Mouse (Mus musculus) CH12F3 (cell line): ENCODE data around the gene Abhd15.

Experiments
- in situ Hi-C: fragments of 300-500 bp; cut with MboI; formaldehyde crosslinking; loops from 2 replicates; pipeline ENCODE4 v1.14.3; 2020; ENCODE audit warnings: low sequenced_read_pairs

Gene Abhd15

DNA sequence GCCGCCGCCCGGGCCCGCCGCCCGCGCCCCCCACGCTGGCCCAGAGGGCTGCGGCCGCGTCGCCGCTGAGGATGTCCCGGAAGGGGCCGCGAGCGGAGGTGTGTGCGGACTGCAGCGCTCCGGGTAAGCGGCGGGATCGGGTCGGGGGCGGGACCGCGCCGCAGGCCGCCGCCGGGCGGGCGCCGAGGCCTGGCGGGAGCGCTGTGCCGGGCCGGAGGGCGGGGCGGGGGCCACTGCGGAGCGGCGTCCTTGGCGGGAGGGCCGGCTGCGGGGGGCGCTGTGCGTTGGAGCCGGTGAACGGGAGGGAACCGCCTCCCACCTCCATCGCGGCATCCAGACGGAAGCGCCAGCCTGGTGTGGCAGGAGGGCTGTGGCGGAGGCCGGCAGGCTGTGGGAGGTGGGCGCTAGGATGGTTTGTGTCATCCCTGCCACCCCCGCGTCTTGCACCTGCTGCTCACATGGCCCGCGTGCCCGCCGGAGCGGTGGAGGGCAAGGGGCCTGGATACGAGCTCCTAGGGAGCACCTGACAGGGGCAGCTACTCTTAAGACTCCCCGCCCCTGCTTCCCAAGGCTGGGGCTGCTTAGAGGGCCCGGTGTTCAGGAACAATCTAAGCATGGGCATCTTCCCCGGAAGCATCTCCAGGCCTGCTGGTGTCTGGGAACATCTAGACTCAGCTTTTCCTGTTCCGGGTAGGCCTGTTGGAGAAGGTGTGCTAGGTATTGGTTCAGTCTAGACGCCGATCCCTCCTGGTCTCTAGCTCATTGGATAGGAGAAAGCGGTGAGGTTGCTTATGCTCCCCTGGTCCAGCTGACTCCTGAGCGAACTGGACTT is 21.2 kb upstream of the Abhd15 start, which contains the start of gene Git1:
TSS of gene Git1 (plus strand) at position 51 of the 832 bp plus-strand sequence.
- in situ Hi-C loops = no loop called here

DNA sequence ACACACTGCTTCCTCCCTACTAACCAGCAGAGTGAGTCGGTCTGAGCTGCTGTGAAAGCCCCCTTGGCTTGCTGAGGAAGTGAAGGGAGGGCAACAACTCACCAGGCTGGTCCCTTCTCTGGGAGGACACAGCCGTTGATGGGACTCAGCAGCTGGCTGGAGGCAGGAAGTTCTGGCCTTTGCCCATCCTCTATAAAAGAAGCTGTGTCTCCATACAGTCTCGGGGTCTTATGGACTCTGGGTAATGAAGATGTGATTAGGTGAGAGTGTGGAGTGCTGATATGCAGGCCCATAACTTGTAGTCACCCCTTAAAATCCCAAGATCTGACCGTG is 20.6 kb upstream of the Abhd15 start:
- in situ Hi-C loops = no loop called here

DNA sequence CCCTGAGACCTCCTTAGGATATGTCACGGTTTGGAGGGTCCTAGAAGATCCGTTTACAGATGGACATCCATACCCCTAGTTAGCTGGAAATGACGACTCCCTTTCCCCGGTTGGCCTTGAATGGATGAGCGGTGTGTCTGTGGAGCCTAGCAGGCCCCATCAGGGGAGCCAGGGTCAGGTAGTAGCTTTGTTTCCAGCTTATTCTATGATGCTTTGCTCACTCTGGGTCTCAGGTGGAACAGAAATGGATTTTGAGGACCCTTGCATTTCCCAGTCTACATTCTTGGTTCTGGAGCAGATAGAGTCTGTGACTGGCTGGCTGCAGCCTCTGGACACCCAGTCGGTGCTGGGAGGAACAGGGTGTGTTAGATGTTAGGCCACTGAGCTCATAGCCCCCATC is 20.1 kb upstream of the Abhd15 start:
- in situ Hi-C loops = no loop called here

DNA sequence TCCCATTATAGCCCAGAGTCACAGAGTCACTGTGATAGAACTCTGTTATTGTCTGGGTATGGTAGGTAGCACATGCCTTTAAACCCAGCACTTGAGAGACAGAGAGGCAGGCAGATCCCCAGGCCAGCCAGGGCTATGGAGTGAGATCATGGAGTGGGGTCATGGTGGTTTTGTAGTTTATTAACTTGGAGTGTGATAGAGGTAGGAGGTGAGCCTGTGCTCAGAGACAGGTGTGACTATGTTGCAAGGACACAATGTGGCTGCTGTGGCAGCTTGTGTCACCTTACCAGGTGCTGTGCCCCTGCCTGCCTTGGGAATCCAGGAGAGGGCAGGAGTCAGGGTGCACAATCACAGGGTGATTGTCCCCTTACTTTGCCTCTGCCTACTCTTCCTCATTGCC is 19.4 kb upstream of the Abhd15 start:
- in situ Hi-C loops = no loop called here

GRCm38 (mm10) chr11:77497341-77497756 is 17.6 kb upstream of the Abhd15 start:
- in situ Hi-C loops = no loop called here

DNA sequence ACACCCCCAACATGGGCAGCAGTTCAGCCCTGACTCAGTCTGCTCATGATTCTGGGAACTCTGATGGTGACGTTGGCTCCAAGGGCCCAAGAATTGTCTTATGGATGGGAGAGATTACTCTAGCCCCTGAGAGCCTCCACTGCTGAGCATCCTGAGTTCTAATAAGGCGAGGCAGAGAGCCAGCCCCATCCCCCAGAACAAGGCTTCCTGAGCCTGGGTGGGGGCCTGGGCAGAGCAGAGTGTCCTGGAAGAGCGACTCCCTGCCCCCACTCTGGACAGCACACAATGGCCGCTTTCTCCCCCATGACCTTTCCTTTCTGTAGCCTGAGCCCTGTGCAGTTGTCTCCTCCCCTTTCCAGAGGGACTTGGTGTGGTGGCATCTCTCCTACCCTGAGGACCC is 17.1 kb upstream of the Abhd15 start:
- in situ Hi-C loops = no loop called here

- in situ Hi-C loops = no loop called here
These were observed 16.4 kb upstream of the Abhd15 start for GRCm38 (mm10) chr11:77498261-77499139.

DNA sequence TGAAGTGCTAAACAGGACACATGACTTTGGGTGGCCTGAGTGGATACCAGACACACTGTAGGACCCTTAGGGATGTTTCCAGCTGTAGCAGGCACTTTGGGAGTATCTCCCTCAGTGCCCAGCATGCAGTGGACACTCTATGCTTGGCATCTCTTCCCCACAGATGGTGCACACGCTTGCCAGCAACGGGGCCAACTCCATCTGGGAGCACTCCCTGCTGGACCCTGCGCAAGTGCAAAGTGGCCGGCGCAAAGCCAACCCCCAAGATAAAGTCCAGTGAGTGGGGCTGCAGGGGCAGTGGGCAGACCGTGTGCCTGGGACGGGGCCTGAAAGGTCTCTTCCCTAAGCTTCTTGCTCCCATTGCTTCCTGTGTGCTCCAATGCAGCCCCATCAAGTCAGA is 15.6 kb upstream of the Abhd15 start:
- in situ Hi-C loops = no loop called here

- in situ Hi-C loops = no loop called here
These were observed 14.3 kb upstream of the Abhd15 start for GRCm38 (mm10) chr11:77500361-77501325.

- in situ Hi-C loops = no loop called here
These were observed 13.5 kb upstream of the Abhd15 start for GRCm38 (mm10) chr11:77501392-77501791.

- in situ Hi-C loops = no loop called here
These were observed 12.9 kb upstream of the Abhd15 start for GRCm38 (mm10) chr11:77501971-77502370.

DNA sequence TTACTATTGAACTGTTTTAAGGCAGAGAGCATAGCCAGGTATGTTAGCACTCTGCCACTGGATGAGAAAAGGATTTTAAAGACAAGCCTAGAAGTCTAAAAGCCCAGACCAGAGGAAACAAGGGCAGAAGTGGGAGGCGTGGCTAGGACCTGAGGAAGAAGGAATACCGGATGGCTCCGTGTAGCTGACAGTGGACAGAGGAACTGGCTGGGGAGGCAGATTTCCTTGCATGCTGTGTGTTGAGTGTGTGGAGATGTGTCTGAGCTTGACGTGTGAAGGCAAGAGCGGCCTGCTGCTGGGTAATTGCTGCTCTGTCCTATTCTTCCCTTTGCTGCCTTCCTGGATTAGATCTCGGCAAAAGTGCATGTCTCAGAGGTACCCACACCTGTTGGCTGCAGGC is 12.4 kb upstream of the Abhd15 start:
- in situ Hi-C loops = no loop called here

- in situ Hi-C loops = no loop called here
These were observed 11.4 kb upstream of the Abhd15 start for GRCm38 (mm10) chr11:77503511-77503910.

GRCm38 (mm10) chr11:77504377-77504776 is 10.5 kb upstream of the Abhd15 start:
- in situ Hi-C loops = no loop called here

DNA sequence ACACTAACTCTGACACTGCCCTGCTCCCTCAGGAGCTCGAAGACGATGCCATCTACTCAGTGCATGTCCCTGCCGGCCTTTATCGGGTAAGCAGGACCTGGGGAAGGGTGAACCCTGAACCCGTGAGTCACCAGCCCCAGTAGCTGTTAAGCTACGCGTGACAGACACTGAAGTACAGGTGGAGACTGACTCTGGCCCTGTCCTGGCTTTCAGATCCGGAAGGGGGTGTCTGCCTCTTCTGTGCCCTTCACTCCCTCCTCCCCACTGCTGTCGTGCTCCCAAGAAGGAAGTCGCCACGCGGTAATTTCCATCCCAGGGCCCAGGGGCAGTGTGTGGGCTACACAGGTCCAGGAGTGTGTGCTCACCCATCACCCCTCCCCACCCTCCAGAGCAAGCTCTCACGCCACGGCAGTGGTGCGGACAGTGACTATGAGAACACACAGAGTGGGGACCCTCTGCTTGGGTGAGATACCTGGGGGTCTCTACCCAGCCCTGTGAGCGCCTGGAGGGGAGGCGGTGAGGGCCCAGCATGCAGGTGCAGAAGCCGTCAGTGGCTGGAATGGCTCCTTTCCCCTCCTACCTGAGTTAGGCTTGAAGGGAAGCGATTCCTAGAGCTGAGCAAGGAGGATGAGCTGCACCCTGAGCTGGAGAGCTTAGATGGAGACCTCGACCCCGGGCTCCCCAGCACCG is 9.5 kb upstream of the Abhd15 start:
- in situ Hi-C loops = no loop called here

DNA sequence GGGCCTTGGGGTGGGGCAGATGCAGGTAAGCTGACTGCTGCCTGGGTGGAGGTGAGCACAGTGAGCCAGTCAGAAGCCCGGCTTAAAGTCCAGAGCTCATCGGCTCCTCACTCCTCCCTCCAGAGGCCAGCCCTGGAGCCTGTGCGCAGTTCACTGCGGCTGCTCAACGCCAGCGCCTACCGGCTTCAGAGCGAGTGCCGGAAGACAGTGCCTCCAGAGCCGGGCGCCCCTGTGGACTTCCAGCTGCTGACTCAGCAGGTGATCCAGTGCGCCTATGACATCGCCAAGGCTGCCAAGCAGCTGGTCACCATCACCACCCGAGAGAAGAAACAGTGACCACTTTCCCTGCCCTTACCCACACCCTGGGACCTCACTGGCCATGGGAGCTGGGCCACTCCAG is 8.6 kb upstream of the Abhd15 start:
- in situ Hi-C loops = no loop called here

DNA sequence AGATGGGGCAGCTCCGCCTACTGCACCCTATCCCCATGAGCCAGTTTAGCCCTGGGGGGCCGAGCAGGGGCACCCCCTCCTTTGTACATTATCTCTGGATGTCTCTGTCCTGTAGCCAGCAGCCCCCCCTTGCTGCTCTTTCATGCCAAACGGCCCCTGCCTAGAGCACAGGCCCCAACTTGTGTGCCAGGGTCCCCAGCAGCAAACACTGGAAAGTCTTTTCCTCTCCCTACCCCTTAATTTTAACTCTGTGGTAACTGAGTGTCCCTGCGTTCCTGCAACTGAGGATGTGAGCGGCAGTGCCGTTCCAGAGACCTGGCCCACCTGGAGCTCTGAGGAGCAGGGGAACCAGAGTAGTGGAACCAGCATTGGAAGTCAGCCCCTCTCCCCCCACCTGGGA is 8.0 kb upstream of the Abhd15 start:
- in situ Hi-C loops = no loop called here

DNA sequence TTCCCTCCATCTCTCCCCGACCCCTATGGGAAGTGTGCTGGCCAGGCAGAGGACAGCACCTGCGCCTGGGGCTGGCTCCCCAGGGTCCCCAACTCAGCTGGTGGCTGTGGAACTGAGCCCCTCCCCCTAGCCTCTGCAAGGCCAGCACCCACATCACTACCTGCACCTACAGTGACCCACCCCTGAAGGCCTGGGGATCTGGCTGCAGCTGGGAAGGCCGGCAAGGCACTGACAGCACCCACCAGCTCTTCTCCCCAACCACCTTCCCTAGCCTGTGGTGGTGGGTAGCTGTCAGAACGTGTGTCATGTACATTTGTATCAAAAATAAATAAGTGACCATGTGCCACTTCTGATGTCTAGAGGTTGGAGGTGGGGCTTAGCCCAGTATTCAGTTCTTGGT is 7.5 kb upstream of the Abhd15 start:
- in situ Hi-C loops = no loop called here

DNA sequence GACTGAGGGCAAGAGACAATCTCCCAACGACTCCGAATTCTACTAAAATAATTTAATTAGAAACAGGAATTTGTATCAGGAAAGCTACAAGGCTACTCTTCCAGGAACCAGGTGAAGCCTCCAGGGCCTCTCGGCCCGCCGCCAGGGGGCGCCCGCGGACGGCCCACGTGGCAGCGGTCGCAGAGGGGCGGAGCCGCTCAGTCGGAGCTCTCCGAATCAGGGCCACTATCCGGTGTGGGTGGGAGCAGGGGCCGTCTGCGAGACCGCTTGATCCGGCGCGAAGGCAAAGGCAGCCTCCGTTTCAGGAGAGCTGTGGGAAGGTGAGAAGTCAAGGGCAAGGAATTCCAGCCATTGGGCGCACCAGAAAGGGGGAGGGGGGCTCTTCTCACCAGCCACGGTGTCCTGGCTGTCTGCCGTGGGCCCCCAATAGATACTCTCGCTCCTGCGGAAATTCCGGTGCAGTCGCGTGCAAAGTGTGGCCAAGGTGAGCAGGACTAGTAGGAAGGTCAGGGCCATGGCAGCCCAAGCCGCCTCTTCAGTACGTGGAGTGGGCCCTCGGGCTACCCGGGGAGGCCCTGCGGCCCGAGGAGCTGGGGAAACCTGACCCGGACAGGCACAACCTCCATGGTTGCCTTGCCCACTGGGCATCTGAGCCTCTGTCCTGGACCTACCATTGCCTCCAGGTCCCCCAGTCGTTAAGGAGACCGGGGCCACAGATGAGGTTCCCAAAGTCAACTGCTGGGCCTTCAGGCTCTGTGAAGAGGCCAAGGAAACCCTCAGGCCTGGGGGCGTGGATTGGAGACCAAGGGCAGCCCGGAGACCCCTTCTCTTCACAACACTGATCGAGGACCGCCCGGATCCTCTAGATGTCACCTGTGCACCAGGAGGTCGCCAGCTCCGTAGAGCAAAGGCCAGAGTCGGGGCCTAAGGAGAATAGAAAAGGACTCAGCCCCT is 6.6 kb upstream of the Abhd15 start:
- in situ Hi-C loops = no loop called here
